Comparison of ENCODE assay signal across 15 mouse cellular contexts in genomic region chr1:143263263-143264038, GRCm38 (mm10).
DNase-seq lines count a peak whose midpoint lies in the region; ATAC-seq and TF ChIP-seq lines count a peak whose summit lies in the region.
"Had no signal": no experiment of that assay in that cellular context is flagged by ENCODE, and none has a peak within 500 bp of the region (broad histone marks: within the 10 kb centered on the region; RNA-seq: fewer than 3 reads in every experiment).

No protein-coding gene starts in this region.

- H3K9ac ChIP-seq in liver, embryonic 12.5 days, result no peak overlapping the region
- no peak overlapping the region for H3K9ac ChIP-seq in liver, postnatal 0 days (replicated peaks)
- no peak overlapping the region for H3K9ac ChIP-seq in ES-E14 (ENCODE audit: insufficient read depth, low read depth, low read length, poor library complexity, severe bottlenecking)
- H3K9ac ChIP-seq: liver, embryonic 14.5 days had no signal

- DNase-seq in heart, adult 11 months, result peak; percentile 83
- DNase-seq in heart, adult 9 months (ENCODE audit: low spot score in 2 of 2), result no peak
- no peak for DNase-seq in liver, postnatal 0 days
- peak; percentile 17 for DNase-seq in ES-E14 (ENCODE audit: low read depth, low spot score)
- peak; percentile 3 for DNase-seq in fat pad, adult 2 months (ENCODE audit: extremely low read depth, low read depth, low spot score)
- no peak for DNase-seq in layer of hippocampus, adult 11-12 months (ENCODE audit: low spot score)
- no peak for DNase-seq in urinary bladder, postnatal 36 days (ENCODE audit: low spot score in 2 of 2)
- DNase-seq: cerebellum, adult 18-20 months; kidney, postnatal 4 days; thymus, postnatal 36 days had no signal

- no peak for TF ChIP-seq CTCF in liver, postnatal 0 days (IDR thresholded peaks at IDR 0.05; ENCODE audit: low read depth)

- no peak overlapping the region for H3K27ac ChIP-seq in liver, embryonic 12.5 days
- no peak overlapping the region for H3K27ac ChIP-seq in liver, postnatal 0 days (ENCODE audit: low read depth)
- H3K27ac ChIP-seq in ES-E14 (ENCODE audit: insufficient read depth, low read depth, low read length, poor library complexity, severe bottlenecking), result no peak overlapping the region
- H3K27ac ChIP-seq: heart, embryonic 10.5 days; left cerebral cortex, adult 2 months; liver, embryonic 14.5 days had no signal

- 56% methylated on average over 11 of the region's 11 CpGs for WGBS in liver, embryonic 12.5 days (ENCODE audit: insufficient replicate concordance)
- 70% methylated on average over 11 of the region's 11 CpGs for WGBS in liver, postnatal 0 days (ENCODE audit: insufficient replicate concordance)

- H3K4me2 ChIP-seq in liver, embryonic 12.5 days, result no peak overlapping the region
- H3K4me2 ChIP-seq in liver, postnatal 0 days (ENCODE audit: low read depth, low read length), result no peak overlapping the region

- H3K4me3 ChIP-seq in liver, embryonic 12.5 days, result no peak overlapping the region
- H3K4me3 ChIP-seq in liver, postnatal 0 days (ENCODE audit: low read depth, low read length), result no peak overlapping the region
- no peak overlapping the region for H3K4me3 ChIP-seq in ES-E14 (ENCODE audit: insufficient read depth in 1 of 2, low read depth in 1 of 2, low read length in 2 of 2, poor library complexity in 1 of 2, severe bottlenecking in 1 of 2)
- H3K4me3 ChIP-seq: heart, embryonic 10.5 days; left cerebral cortex, adult 2 months had no signal

- no peaks in the 10 kb centered on the region for H3K36me3 ChIP-seq in liver, embryonic 12.5 days
- no peaks in the 10 kb centered on the region for H3K36me3 ChIP-seq in liver, postnatal 0 days (replicated peaks; ENCODE audit: insufficient read depth, low read length)
- no peaks in the 10 kb centered on the region for H3K36me3 ChIP-seq in ES-E14 (ENCODE audit: control insufficient read depth, insufficient read depth, low read length, poor library complexity, severe bottlenecking)
- H3K36me3 ChIP-seq: heart, embryonic 10.5 days had no signal

- H3K27me3 ChIP-seq in liver, embryonic 12.5 days (replicated peaks), result no peaks in the 10 kb centered on the region
- H3K27me3 ChIP-seq in liver, postnatal 0 days (ENCODE audit: insufficient read depth, low read length), result no peaks in the 10 kb centered on the region

- H3K9me3 ChIP-seq in liver, embryonic 12.5 days (replicated peaks), result peaks cover 10% of the 10 kb centered on the region; the same call in 1 of the 2 replicates
- no peaks in the 10 kb centered on the region for H3K9me3 ChIP-seq in liver, postnatal 0 days (ENCODE audit: low read length)
- H3K9me3 ChIP-seq in ES-E14 (ENCODE audit: control insufficient read depth, insufficient read depth, low read depth, low read length), result no peaks in the 10 kb centered on the region
- H3K9me3 ChIP-seq: heart, embryonic 10.5 days had no signal

- TF ChIP-seq EP300 in liver, postnatal 0 days (IDR thresholded peaks at IDR 0.05; ENCODE audit: low read depth), result no peak

- 0 out of 2 replicates have a peak, but pooled peaks have one; percentile 24 for ATAC-seq in liver, embryonic 12.5 days
- ATAC-seq in liver, postnatal 0 days, result no peak
- ATAC-seq: inflammation-experienced regulatory T-cells, adult 6 months had no signal

- in situ Hi-C loops in ES-E14 (cut with MboI; ENCODE audit: low sequenced_read_pairs in 2 of 2, unreplicated experiment in 2 of 2), result no loop called here

- no peaks in the 10 kb centered on the region for H3K4me1 ChIP-seq in liver, embryonic 12.5 days
- no peaks in the 10 kb centered on the region for H3K4me1 ChIP-seq in liver, postnatal 0 days (ENCODE audit: insufficient read depth)
- no peaks in the 10 kb centered on the region for H3K4me1 ChIP-seq in ES-E14 (ENCODE audit: control insufficient read depth in 2 of 2, insufficient read depth in 2 of 2, low read length in 2 of 2, poor library complexity in 1 of 2)
- H3K4me1 ChIP-seq: heart, embryonic 10.5 days had no signal

TF ChIP-seq in ES-E14, 5 proteins besides CTCF, POLR2A, EP300 and RAD21:
- no peak for TF ChIP-seq ZNF384 (IDR thresholded peaks at IDR 0.05; ENCODE audit: low read depth, low read length)
- TF ChIP-seq MAFK (IDR thresholded peaks at IDR 0.05; ENCODE audit: insufficient read depth, low read depth, low read length), result no peak
- no peak for TF ChIP-seq HCFC1 (IDR thresholded peaks at IDR 0.05; ENCODE audit: borderline replicate concordance, insufficient read depth, low read length)
- TF ChIP-seq CHD2 (IDR thresholded peaks at IDR 0.05; ENCODE audit: low read depth, low read length), result no peak
- TF ChIP-seq ZC3H11A (IDR thresholded peaks at IDR 0.05; ENCODE audit: borderline replicate concordance, low read depth, low read length), result no peak

Comparison
In these comparisons a context has a peak if more than half of its experiments do, and no peak if none do; other contexts are left out.
1. DNase-seq: peak in heart, adult 11 months (single experiment), ES-E14 (single experiment) and fat pad, adult 2 months (single experiment); none in heart, adult 9 months (0 of 2), liver, postnatal 0 days (single experiment), layer of hippocampus, adult 11-12 months (single experiment) and urinary bladder, postnatal 36 days (0 of 2).